Mouse (Mus musculus) heart, embryonic 11.5 days (tissue): ENCODE measurements around the gene Car7. TPM values are rescaled to one million over a fixed set of nuclear protein-coding genes. Genes with fewer than 3 reads are reported as not detected.
"Not testable (repeated sequence)": the region's sequence is repeated elsewhere in the genome, so short reads cannot be mapped to it uniquely, and the experiment has no call there.

ENCODE experiments used
- ATAC-seq: fragments of 200-750 bp; cut with Nextera tagmentation; replicated peaks from 2 replicates; pipeline ENCODE4 v1.8.0; 2017; ENCODE audit warnings: moderate library complexity; ENCODE audit not compliant: insufficient number of reproducible peaks, low FRiP score, low TSS enrichment
- H3K27ac ChIP-seq: fragments of 300-500 bp; sonication (generic); 2 replicates; pipeline ENCODE4 v1.5.1; 2014; ENCODE audit warnings: mild to moderate bottlenecking, low read depth, low read length
- H3K27me3 ChIP-seq: fragments of 300-500 bp; sonication (generic); 2 replicates; pipeline ENCODE4 v1.6.1; 2014; ENCODE audit warnings: mild to moderate bottlenecking, low read length, mixed read lengths; ENCODE audit not compliant: control insufficient read depth, insufficient read depth
- H3K36me3 ChIP-seq: fragments of 300-500 bp; sonication (generic); 2 replicates; pipeline ENCODE4 v1.6.1; 2014; ENCODE audit warnings: mild to moderate bottlenecking, low read length, moderate library complexity, mixed read lengths; ENCODE audit not compliant: control insufficient read depth, insufficient read depth
- H3K4me1 ChIP-seq: fragments of 300-500 bp; sonication (generic); 2 replicates; pipeline ENCODE4 v1.6.1; 2014; ENCODE audit warnings: low read length; ENCODE audit not compliant: control insufficient read depth, insufficient read depth
- H3K4me2 ChIP-seq: fragments of 300-500 bp; sonication (generic); 2 replicates; pipeline ENCODE4 v1.6.1; 2014; ENCODE audit warnings: mild to moderate bottlenecking, moderate library complexity
- H3K4me3 ChIP-seq: fragments of 300-500 bp; sonication (generic); 2 replicates; pipeline ENCODE4 v1.5.1; 2014; ENCODE audit warnings: low read depth, low read length
- H3K9ac ChIP-seq: fragments of 300-500 bp; sonication (generic); 2 replicates; pipeline ENCODE4 v1.6.1; 2014; ENCODE audit warnings: mild to moderate bottlenecking, low read depth, low read length, moderate library complexity
- H3K9me3 ChIP-seq: fragments of 300-500 bp; sonication (generic); replicated peaks from 2 replicates; pipeline ENCODE4 v1.6.1; 2016; ENCODE audit warnings: low read length; ENCODE audit not compliant: control insufficient read depth
- WGBS: fragments of 180-500 bp; shearing (Covaris S2); extraction: QIAGEN DNeasy Blood & Tissue Kit; methylation state at CpG from one replicate; pipeline ENCODE4 v1.1.7; 2014; ENCODE audit not compliant: insufficient replicate concordance; 5-methylcytosine and 5-hydroxymethylcytosine counted together
- polyA plus RNA-seq: library from polyadenylated mRNA; unstranded; fragments of >200 nt; fragmentation: Nextera tagmentation; extraction: Ambion mirVana; gene quantifications from 2 replicates; pipeline ENCODE4 v1.2.1, GENCODE M21; 2014

Gene Car7
- polyA plus RNA-seq, 1 experiment from 2014 or later = 0.34 TPM

- H3K27ac ChIP-seq, H3K36me3 ChIP-seq, ATAC-seq, H3K4me1 ChIP-seq, H3K9ac ChIP-seq, H3K27me3 ChIP-seq, H3K4me2 ChIP-seq, H3K4me3 ChIP-seq, H3K9me3 ChIP-seq: not testable (repeated sequence)
- 71% methylated on average over 17 of the region's 17 CpGs for WGBS
These were observed 43.1 kb downstream of the Car7 start for GRCm38 (mm10) chr8:104577606-104578005.

- no peak overlapping the region for H3K27ac ChIP-seq
- no peak overlapping the region for H3K4me2 ChIP-seq
- no peaks in the 10 kb centered on the region for H3K4me1 ChIP-seq
- WGBS = 49% methylated on average over 1 of the region's 1 CpGs
- H3K36me3 ChIP-seq = no peaks in the 10 kb centered on the region
- H3K27me3 ChIP-seq = no peaks in the 10 kb centered on the region
- H3K4me3 ChIP-seq = no peak overlapping the region
- ATAC-seq = no peak
- no peak overlapping the region for H3K9ac ChIP-seq
- H3K9me3 ChIP-seq = no peaks in the 10 kb centered on the region
These were observed 50.0 kb downstream of the Car7 start for GRCm38 (mm10) chr8:104584522-104584921.

- no peaks in the 10 kb centered on the region for H3K27me3 ChIP-seq
- H3K4me2 ChIP-seq = no peak overlapping the region
- no peak for ATAC-seq
- no peaks in the 10 kb centered on the region for H3K9me3 ChIP-seq
- no peak overlapping the region for H3K27ac ChIP-seq
- no peak overlapping the region for H3K9ac ChIP-seq
- H3K36me3 ChIP-seq = peaks cover 11% of the 10 kb centered on the region; the same call in 1 of the 2 replicates
- no peak overlapping the region for H3K4me3 ChIP-seq
- no peaks in the 10 kb centered on the region; the same call in 1 of the 2 replicates for H3K4me1 ChIP-seq
- 81% methylated on average over 3 of the region's 3 CpGs for WGBS
These were observed 55.8 kb downstream of the Car7 start for GRCm38 (mm10) chr8:104590284-104590683.

- under 1% methylated on average over 44 of the region's 44 CpGs for WGBS
- H3K4me3 ChIP-seq = peak within 1 kb of the TSS; percentile 69
- peak within 1 kb of the TSS; percentile 75 for H3K9ac ChIP-seq
- peak within 1 kb of the TSS; percentile 66 for H3K27ac ChIP-seq
- no peaks in the 10 kb centered on the region for H3K9me3 ChIP-seq
- no peaks in the 10 kb centered on the region for H3K27me3 ChIP-seq
- peak; percentile 98 for ATAC-seq
- peak within 1 kb of the TSS; percentile 92 for H3K4me2 ChIP-seq
- no peaks in the 10 kb centered on the region; the same call in 1 of the 2 replicates for H3K4me1 ChIP-seq
- peaks cover 11% of the 10 kb centered on the region; the same call in 1 of the 2 replicates for H3K36me3 ChIP-seq
These were observed 56.8 kb downstream of the Car7 start, which contains the start of gene Pdp2 for GRCm38 (mm10) chr8:104591133-104591834. Pdp2 (plus strand) TSS chr8:104591451.

GRCm38 (mm10) chr8:104591856-104592255, 57.4 kb downstream of the Car7 start:
- Histone ChIP-seq H3K4me2 (peak overlapping the region; percentile 92), H3K9ac (peak overlapping the region; percentile 75), H3K4me1 (no peaks in the 10 kb centered on the region; the same call in 1 of the 2 replicates), H3K27ac (peak overlapping the region; percentile 66), H3K9me3 (no peaks in the 10 kb centered on the region), H3K4me3 (peak overlapping the region; percentile 69), H3K36me3 (peaks cover 11% of the 10 kb centered on the region; the same call in 1 of the 2 replicates), H3K27me3 (no peaks in the 10 kb centered on the region)
- no peak for ATAC-seq
- WGBS = 2% methylated on average over 9 of the region's 9 CpGs

GRCm38 (mm10) chr8:104592566-104592965, 58.1 kb downstream of the Car7 start:
- Histone ChIP-seq H3K9ac (no peak overlapping the region), H3K36me3 (peaks cover 11% of the 10 kb centered on the region; the same call in 1 of the 2 replicates), H3K4me1 (no peaks in the 10 kb centered on the region; the same call in 1 of the 2 replicates), H3K27me3 (no peaks in the 10 kb centered on the region), H3K9me3 (no peaks in the 10 kb centered on the region), H3K27ac (no peak overlapping the region), H3K4me3 (no peak overlapping the region), H3K4me2 (peak overlapping the region; percentile 92)
- no peak for ATAC-seq
- 76% methylated on average over 6 of the region's 6 CpGs for WGBS

GRCm38 (mm10) chr8:104593536-104594325, 59.2 kb downstream of the Car7 start:
- 93% methylated on average over 31 of the region's 31 CpGs for WGBS
- Histone ChIP-seq H3K36me3 (peaks cover 11% of the 10 kb centered on the region; the same call in 1 of the 2 replicates), H3K27me3 (no peaks in the 10 kb centered on the region), H3K4me1 (no peaks in the 10 kb centered on the region; the same call in 1 of the 2 replicates), H3K9ac (no peak overlapping the region), H3K4me3 (no peak overlapping the region), H3K27ac (no peak overlapping the region), H3K9me3 (no peaks in the 10 kb centered on the region), H3K4me2 (no peak overlapping the region)
- no peak for ATAC-seq

- Histone ChIP-seq H3K9ac (no peak overlapping the region), H3K4me2 (no peak overlapping the region), H3K36me3 (peaks cover 11% of the 10 kb centered on the region; the same call in 1 of the 2 replicates), H3K4me1 (no peaks in the 10 kb centered on the region; the same call in 1 of the 2 replicates), H3K9me3 (no peaks in the 10 kb centered on the region), H3K4me3 (no peak overlapping the region), H3K27me3 (no peaks in the 10 kb centered on the region), H3K27ac (no peak overlapping the region)
- ATAC-seq = no peak
- WGBS = 93% methylated on average over 19 of the region's 19 CpGs
These were observed 60.3 kb downstream of the Car7 start for GRCm38 (mm10) chr8:104594611-104595362.
